Mouse (Mus musculus): ENCODE results near the gene Gm49388. TPM values are rescaled to one million over a fixed set of nuclear protein-coding genes. Genes with fewer than 3 reads are reported as not detected.
"Not testable (repeated sequence)": the region's sequence is repeated elsewhere in the genome, so short reads cannot be mapped to it uniquely, and the experiment has no call there.

Gm49388 gene
- total RNA-seq, 2 experiments from 2014 or later = 0.85 to 1.0 TPM

- peak; percentile 83 for ATAC-seq (replicated peaks; ENCODE audit: low FRiP score, low TSS enrichment, poor library complexity, severe bottlenecking)
These were observed 18.4 kb upstream of the Gm49388 start for GRCm38 (mm10) chr7:127766851-127767609.

DNA sequence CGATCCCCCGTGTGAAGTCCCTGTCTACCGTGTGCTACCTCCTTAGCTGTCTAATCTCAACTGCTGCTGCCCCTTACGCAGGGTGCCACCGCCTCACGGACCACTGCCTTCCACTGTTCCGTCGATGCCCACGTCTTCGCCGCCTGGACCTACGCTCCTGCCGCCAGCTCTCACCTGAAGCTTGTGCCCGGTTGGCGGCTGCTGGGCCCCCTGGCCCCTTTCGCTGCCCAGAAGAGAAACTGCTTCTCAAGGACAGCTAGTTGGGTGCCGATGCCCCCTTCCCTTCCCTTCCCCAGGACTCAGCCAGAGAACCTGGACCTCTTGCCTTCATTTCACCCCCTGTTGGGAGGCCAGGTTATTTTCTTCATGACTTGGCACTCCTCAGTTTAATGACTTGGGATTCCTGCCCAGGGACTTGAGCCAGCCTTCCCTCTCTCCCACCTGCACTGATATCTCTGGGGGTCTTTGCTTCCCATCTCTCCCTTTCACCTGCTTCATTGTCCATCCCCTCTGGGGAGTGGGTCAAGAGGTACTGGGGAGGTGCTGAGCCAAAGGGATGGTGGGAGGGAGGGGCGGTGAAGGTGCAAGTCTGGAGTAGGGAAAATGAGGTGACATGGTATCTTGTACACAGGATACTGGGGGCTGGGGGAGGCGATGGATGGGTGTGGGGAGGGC is 17.6 kb upstream of the Gm49388 start:
- ATAC-seq (replicated peaks; ENCODE audit: low FRiP score, low TSS enrichment, poor library complexity, severe bottlenecking) = peak; percentile 31

- no peak for ATAC-seq (replicated peaks; ENCODE audit: low FRiP score, low TSS enrichment, poor library complexity, severe bottlenecking)
These were observed 16.9 kb upstream of the Gm49388 start for GRCm38 (mm10) chr7:127768346-127768996.

DNA sequence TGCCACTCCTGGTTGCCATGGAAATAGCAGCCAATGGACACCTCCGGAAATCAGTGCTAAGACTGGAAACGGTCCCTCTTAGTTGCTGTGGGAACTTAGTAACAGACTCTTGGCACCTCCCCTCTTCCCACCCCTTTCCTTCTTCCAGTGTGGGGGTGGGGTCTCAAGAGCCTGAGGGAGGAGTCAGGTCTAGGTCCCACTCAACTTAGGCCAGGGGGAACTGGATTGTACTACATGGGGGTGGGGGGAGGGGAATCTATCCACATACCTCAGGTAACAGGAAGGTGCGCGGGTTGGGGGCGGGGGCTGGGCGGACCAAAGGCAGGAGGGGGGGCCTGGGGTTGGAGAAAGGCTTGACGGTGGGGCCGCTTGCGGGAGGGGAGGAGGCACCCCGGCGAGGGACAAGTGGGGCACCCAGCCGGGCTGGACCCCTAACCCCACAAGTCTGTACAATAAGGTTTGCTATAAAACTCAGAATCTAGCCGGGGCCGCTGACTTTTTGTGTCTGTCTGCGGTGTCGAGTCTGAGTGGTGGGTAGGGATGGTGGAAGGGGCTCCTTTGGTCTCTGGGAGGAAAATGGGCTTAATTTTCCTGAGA is 16.3 kb upstream of the Gm49388 start:
- ATAC-seq (replicated peaks; ENCODE audit: low FRiP score, low TSS enrichment, poor library complexity, severe bottlenecking) = peak; percentile 15; the same call in 1 of the 2 replicates

DNA sequence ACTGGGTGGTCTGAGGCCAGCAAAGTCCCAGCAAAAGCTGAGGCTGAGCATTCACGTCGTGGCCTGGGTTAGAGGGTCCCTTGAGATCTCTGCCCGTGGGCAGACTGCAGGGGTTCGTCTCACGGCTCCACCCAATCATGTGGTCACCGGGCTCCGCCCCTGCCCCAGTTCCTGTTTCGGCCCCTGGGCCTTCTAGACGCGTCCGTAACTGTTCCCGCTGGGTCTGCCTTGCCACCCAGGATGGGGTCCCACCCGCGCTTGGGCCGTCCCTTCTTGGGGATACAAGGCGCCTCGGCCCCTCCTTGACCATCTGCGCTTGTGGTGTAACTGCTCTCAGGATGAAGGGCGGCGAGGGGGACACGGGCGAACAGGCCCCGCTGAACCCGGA is 15.8 kb upstream of the Gm49388 start, which contains the start of gene Orai3:
Orai3 (plus strand) TSS at position 165 of the 388 bp plus-strand sequence.
- ATAC-seq (replicated peaks; ENCODE audit: low FRiP score, low TSS enrichment, poor library complexity, severe bottlenecking) = 0 out of 2 replicates have a peak, but pooled peaks have one; percentile 13

DNA sequence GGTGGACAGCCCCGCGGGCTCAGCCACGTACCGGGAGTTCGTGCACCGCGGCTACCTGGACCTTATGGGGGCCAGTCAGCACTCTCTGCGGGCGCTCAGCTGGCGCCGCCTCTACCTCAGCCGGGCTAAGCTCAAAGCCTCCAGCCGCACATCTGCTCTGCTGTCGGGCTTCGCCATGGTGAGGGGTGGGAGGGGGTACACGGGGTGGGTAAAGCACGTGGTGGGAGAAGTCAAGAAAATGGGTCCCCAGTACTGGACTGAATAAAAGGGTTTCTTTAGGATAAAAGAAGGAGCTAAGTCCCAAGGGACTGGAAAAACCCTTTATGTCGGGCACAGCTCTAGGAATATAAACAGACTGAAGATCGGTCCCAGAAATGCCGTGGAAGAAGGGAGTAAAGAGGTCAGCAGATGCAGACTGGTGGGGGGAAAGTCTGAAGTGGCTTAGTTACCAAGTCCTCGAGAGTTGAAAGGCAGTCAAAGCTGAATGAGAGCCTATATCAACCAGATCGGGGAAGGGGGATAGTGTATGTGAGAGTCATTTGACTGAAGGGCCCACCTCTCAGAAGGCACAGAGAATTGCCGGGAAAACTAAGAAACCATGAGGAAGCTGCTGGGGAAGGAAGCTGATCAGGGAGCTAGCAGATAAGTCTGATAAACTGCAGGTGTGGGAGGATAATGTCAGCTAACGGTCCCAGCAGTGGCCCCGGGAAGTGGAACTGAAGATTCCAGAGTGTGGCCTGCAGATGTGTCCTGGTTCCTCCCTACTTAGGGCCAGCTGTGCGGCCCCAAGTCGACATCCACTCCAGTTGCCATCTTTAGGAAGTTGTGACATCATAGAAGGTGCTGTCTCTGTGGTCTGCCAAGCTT is 15.1 kb upstream of the Gm49388 start:
- ATAC-seq (replicated peaks; ENCODE audit: low FRiP score, low TSS enrichment, poor library complexity, severe bottlenecking) = no peak

DNA sequence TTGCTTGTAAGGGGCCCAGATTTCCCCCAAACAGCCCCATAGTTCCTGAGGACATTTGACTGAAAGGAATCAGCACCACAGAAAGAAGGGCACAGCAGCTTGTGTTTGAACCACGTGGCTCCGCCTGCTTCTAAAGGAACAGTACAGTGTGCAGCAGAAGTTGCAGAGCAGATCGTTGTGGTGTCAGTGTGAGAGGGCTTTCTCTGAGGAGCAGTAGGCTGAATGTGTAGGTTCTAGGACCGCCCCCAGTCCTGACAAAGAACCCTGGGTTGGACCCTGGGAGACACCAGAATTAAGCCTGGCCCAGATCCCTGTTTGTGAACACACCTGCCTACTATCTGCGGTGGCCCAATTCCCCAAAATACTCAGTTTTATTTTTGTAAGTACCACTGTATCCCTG is 14.1 kb upstream of the Gm49388 start:
- ATAC-seq (replicated peaks; ENCODE audit: low FRiP score, low TSS enrichment, poor library complexity, severe bottlenecking) = no peak

DNA sequence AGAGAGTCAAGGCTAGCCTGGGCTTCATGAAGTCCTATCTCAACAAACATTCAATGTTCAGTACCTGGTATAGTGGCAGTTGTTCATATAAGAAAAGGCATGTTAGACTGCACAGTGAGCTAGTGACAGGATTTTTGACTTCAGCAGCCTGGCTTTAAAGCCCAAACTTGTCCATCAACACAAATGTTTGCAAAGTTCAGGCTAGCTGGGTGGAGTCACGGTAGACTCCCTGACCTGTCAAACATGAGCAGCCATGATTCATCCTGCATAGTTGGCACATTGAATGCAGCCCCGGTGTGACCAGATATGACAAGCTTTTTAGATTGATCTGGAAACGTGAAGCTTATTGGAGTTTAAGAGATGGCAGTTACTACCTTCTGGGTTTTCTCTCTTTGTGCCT is 13.3 kb upstream of the Gm49388 start:
- ATAC-seq (replicated peaks; ENCODE audit: low FRiP score, low TSS enrichment, poor library complexity, severe bottlenecking) = no peak

DNA sequence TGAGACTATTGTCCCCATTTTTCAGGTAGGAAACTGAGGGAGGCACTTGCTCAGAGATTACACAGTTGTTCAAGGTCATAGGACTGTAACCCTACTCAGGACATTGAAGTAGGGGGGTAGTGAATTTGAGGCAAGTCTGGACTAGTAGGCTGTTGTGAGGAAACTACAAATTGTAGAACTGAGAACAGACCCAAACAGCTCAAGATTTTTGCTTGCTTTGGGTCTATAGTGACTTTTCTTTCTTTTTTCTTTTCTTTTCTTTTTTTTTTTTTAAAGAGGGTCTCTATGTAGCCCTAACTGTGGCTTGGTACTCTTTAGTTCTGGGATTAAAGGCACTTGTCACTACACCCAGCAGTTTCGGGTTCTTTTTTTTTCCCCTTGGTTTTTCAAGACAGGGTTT is 12.9 kb upstream of the Gm49388 start:
- no peak for ATAC-seq (replicated peaks; ENCODE audit: low FRiP score, low TSS enrichment, poor library complexity, severe bottlenecking)

GRCm38 (mm10) chr7:127773664-127774384 is 11.6 kb upstream of the Gm49388 start:
- peak; percentile 39 for ATAC-seq (replicated peaks; ENCODE audit: low FRiP score, low TSS enrichment, poor library complexity, severe bottlenecking)

DNA sequence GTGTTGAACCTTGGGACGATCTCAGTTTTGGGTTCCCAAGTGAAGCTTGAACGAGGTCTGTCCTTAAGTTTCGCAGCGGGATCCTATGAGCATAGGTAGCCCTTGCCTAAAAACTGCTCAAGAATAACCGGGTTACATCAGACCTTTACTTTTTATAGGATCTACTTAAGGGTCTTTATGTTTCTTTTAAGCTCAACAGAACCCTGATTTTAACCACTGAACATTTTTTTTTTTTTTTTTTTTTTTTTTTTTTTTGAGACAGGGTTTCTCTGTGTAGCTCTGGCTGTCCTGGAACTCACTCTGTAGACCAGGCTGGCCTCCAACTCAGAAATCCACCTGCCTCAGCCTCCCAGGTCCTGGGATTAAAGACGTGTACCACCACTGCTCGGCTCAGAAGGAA is 9.6 kb upstream of the Gm49388 start:
- not testable (repeated sequence) for ATAC-seq (replicated peaks; ENCODE audit: low FRiP score, low TSS enrichment, poor library complexity, severe bottlenecking)

- peak; percentile 61 for ATAC-seq (replicated peaks; ENCODE audit: low FRiP score, low TSS enrichment, poor library complexity, severe bottlenecking)
These were observed 9.0 kb upstream of the Gm49388 start, which contains the start of gene Setd1a for GRCm38 (mm10) chr7:127776426-127776825. TSS of gene Setd1a (plus strand) at chr7:127776670.

- ATAC-seq (replicated peaks; ENCODE audit: low FRiP score, low TSS enrichment, poor library complexity, severe bottlenecking) = peak; percentile 82
These were observed 8.4 kb upstream of the Gm49388 start for GRCm38 (mm10) chr7:127776878-127777473.

DNA sequence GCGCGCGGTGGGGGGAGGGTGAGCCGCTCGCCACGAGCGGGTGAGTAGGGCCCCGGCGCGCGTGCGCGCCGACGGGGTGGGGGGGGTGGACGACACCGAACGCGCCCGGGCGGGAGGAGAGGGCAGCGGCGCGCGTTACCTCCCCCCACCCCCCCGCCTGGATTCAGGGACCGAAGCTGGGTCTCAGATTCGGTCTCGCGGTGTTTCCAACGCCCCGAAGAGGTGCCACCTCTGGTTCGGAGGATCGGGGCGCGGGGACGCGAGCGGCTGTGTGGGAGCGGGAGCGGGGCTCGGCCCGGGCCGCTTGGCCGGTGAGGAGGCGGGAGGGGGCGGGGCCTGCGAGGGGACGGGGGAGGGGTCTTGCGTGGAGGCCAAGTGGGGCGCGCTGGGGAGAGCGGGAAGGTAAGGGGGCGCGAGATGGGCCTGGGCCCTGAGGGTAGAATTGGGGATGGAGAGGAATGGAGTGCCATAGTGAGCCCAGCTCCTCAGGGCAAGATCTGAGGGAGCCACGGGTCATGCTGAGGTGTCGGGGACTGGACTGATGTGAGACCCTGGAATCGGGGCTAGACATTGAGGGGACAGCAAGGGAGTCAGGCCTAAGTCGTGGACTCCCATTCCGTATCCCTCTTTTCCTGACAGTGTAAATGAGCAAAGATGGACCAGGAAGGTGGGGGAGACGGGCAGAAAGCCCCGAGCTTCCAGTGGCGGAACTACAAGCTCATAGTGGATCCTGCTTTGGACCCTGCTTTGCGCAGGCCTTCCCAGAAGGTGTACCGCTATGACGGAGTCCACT is 7.7 kb upstream of the Gm49388 start:
- ATAC-seq (replicated peaks; ENCODE audit: low FRiP score, low TSS enrichment, poor library complexity, severe bottlenecking) = peak; percentile 29; the same call in 1 of the 2 replicates

DNA sequence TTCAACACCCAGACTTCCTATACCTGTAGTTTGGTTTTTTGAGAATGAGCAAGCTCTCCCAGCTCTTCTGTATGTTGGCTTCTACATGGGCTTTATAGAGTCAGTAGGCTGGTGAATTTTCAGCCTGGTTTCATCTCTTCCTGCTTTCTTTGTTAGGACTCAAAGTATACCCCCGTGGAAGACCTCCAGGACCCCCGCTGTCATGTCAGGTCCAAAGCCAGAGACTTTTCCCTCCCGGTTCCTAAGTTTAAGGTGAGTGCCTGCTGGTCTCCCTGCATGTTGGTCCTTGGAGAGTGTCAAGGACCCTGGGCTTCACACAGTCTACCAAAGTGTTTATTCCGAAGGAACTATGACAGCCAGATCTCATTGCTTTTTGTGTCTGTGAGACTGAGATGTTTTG is 7.1 kb upstream of the Gm49388 start:
- ATAC-seq (replicated peaks; ENCODE audit: low FRiP score, low TSS enrichment, poor library complexity, severe bottlenecking) = no peak

- ATAC-seq (replicated peaks; ENCODE audit: low FRiP score, low TSS enrichment, poor library complexity, severe bottlenecking) = no peak
These were observed 11.9 kb downstream of the Gm49388 start for GRCm38 (mm10) chr7:127797076-127797845.
